Mouse (Mus musculus): Measurements from ENCODE around the gene Tiam2. TPM values are rescaled to one million over a fixed set of nuclear protein-coding genes. Genes with fewer than 3 reads are reported as not detected.
A peak's percentile ranks its signal among the peaks of the same experiment; 100 is the strongest.

Tiam2 gene
- total RNA-seq, 2 experiments from 2014 or later = 2.7 to 2.8 TPM

GRCm38 (mm10) chr17:3487211-3487610 lies 160.8 kb downstream of the Tiam2 start:
- DNase-seq = no peak
- intact Hi-C loops (cut with DNase I) = no loop called here

DNA sequence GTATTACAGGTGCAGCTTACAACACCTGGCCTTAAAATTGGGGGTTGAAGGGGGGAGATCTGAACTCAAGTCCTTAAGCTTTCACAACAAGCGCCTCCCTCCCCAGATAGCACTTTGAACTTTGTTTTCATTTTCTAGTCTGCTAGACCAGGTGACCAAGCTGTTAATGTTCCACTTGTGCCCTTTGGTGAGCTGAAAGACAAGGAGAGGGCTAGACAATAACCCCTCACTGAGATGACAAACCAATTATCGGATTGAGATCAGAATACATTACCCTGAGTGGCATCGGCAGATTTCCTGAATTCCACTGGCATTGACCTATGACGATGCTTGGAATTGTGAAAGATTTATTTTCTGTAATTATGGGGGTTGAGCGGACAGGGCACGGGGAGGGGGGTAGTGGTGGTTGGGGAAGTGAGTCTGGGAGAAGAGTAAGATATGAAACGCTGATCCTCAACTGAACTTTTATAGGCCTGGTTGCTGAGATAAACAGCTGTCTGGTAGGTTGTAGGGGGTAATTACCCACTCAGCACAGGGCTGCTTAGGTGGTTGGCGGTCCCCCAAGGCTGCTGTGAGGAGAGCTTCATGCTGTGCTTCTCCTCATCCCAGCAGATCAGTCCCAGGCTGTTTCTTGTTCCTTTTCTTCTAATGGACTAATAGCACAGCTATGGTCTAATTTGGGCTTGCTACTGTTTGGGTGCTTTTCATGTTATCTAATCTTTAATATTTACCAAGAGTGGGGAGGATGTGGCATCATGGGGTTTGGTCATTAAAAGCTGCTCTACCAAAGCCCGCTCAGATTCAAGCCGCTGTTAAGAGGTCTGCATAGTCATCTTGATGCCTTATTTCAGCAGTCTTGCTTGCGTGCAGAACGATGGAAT lies 161.6 kb downstream of the Tiam2 start:
- intact Hi-C loops (cut with DNase I) = no loop called here

DNA sequence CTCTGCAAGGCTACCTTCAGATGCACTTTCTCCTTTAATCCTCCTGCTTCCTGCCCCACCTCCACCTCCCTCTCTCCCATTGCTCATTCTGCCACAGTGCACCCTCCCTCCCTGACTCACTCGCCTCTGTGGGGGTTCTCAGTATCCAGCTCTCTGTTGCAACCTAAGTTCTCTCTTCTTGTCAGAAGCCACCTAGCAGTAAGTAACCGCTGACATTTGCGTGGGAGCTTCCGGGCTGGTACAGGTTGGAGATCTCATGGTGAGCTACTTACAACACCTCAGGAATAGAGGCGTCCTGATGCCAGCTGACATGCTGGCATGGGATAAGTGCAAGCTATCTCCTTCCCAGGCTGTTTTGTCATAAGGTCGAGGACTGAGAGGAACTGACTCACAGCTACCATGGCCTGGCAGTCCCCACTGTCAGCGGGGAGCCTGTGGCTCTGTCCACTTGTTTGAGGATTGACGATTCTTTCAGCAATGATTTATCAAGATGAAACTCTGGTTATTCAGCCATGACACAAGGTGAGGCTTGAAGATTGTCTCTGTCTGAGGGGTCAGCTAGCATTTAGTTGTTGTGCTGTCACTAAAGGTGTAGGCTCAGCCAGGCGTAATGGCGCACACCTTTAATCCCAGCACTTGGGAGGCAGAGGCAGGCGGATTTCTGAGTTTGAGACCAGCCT lies 164.0 kb downstream of the Tiam2 start:
- no peak for DNase-seq
- intact Hi-C loops (cut with DNase I) = no loop called here

More for the DNA sequence above, 161.6 kb downstream of the Tiam2 start:
- DNase-seq = no peak

GRCm38 (mm10) chr17:3491065-3491464 lies 164.7 kb downstream of the Tiam2 start:
- intact Hi-C loops (cut with DNase I) = no loop called here
- no peak for DNase-seq

DNA sequence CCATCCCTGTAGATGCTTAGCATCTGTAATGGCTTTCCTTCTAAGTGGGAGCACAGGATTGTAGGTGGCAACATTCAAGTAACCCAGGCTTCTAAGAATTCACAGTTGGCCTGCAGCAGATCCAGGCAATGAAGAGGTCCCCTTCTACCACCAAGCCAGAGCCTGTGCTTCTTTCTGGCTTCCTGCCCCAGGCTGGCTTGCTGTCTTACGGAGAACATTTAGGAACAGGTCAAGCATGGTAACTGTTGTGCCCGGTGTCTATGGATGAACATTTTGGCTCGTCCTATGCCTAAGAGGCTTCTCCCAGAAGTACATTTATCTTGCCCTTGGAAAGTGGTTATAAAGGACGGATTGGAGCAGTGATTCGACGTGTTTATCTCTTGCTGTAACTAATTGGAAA lies 165.3 kb downstream of the Tiam2 start:
- intact Hi-C loops (cut with DNase I) = no loop called here
- no peak for DNase-seq

DNA sequence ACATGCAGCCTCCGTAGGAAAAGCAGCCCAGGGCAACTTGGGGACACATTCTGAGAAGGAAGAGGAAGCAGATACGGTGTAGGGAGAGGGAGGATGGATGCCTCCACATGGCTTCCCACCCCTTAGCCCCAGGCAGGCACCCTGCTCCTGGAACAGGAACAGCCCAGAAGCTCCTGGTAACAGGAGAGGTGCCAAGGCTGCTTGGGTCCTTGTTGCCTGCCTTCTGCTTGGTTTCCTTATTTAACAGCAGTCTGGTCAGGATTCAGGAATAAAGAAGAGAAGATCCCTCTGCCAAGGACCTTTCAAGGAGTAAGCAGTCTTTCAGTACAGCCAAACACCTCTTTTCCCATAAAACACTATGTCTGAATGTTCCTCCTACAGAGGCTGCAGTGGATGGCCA lies 169.2 kb downstream of the Tiam2 start:
- no peak for DNase-seq
- intact Hi-C loops (cut with DNase I) = no loop called here

DNA sequence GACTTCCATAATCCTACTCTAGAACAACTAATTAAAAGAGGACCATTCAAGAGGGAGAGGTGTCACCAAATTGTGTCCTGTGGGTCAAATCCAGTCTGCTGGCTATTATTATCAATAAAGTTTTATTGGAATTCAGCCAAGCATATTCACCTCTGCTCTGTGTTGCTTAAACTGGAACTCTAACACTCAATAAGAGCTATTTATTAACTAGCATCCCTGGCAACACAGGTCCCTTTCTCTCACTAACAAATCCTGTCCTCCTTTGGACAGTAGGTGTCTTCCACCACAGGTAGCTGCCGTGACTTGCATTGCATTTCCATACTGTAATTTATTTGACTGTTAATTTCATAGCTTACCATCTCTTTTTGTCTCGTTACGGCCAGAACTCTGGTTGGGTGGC lies 169.7 kb downstream of the Tiam2 start:
- intact Hi-C loops (cut with DNase I) = no loop called here
- no peak for DNase-seq

DNA sequence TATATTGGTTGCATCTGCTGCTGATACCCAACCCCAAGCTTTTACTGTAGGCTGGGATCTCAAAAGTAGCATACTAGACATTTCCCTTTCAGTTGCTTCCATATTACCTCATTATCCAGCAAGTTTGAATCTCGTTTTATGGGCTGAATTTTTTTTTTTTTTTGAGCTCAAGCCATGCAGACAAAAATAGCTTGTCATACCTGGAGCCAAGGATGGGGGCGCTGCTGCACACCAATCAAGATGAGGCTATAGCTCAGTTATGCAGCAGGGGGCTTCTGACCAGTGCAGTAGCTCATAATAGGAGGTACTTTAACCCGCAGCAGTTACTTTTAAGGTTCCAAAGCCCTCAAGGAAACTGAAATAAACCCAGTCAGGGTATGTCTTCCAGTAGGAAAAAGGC lies 171.7 kb downstream of the Tiam2 start:
- intact Hi-C loops (cut with DNase I) = no loop called here
- DNase-seq = peak; percentile 7 to 37

GRCm38 (mm10) chr17:3498580-3498979 lies 172.2 kb downstream of the Tiam2 start:
- no peak for DNase-seq
- intact Hi-C loops (cut with DNase I) = no loop called here

DNA sequence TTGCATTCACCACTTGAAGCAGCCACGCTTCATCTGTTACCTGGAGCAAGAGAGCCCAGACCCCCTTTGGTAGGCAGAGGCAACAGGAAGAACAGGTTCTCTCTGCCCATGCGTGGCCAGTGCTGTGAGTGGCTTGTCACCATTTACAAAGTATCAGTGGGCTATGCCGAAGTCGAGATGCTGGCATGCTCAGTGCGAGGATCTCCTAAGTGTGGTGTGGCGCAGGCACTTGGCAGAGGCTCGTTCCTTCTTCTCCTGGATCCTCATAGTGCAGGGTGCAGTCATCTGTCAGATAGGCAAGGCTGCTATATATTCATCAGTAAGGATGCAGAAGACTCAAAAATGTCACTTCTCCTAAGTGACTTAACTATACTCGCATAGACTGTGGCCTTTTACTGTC lies 173.1 kb downstream of the Tiam2 start:
- DNase-seq = no peak
- intact Hi-C loops (cut with DNase I) = no loop called here

DNA sequence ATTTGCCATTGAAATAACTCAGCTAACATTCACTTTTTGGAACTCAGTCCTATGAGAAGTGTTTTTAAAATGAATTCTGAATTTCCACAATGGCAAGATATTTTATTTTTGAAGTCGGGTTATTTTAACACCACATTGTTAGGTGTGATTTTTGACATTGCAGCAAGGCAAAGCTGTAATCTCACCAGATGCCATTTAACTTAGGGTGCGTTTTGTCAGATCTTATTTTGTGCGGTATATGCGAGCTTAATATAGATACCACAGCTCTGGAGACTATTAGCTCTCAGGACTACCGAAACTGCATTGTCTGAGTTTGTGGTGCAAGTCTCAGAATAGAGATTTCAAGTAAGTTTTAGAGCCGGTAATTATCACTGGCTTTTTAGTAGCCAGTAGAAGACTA lies 173.7 kb downstream of the Tiam2 start:
- intact Hi-C loops (cut with DNase I) = no loop called here
- no peak for DNase-seq

DNA sequence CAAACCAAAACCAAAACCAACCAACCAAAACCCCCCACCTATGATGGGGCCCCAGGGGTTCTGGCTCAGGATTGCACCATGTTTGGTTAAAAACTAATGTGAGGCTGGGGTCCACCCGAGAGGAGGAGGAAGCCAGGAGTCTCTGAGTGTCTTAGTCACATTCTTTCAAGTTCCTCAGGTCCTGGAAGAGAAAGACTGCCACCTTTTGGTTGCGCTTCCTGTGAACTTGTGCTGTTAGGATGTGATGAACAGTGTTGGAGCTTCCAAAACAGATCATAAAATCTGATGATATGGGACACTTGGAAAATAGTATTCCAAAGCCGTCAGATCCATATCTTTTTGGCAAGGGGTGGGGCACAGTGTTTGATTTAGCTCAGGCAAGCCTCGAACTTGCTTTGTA lies 174.6 kb downstream of the Tiam2 start:
- no peak for DNase-seq
- intact Hi-C loops (cut with DNase I) = no loop called here

DNA sequence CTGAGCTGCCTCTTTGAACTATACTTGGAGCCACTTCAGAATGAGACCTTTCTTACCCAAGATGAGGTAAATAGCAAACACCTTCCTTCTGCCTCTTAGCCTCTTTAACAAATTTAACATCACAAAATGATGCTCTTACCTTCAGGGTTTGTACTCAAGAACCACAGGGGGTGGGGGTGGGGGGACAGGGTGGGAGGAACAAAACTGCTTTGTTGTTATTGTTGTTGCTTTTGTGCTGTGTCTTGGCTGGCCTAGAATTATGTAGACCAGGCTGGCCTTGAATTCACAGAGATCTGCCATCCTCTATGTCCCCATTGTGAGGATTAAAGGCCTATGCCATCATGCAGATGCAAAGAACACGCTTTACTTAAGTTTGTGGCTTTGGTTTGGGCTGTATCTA lies 179.3 kb downstream of the Tiam2 start:
- no peak for DNase-seq
- intact Hi-C loops (cut with DNase I) = loop anchor here (5.0 kb wide), 1 partner anchor 233 kb away; no protein-coding TSS in a partner anchor

DNA sequence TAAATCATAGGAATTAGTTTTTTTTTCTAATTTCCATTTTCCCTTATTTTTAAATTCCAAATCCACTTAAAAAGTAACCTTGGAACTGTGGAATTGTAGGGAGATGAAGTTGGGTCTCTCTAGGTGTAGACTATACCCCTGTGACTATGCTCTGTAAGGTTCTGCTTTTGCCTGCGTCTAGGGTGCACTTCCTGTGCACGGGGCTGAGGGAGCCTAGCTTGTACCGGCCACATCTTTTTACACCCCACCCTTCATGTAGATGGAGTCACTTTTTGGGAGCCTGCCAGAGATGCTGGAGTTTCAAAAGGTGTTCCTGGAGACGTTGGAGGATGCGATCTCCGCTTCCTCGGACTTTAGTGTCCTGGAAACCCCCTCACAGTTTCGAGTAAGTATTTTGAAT lies 180.1 kb downstream of the Tiam2 start:
- no peak for DNase-seq
- intact Hi-C loops (cut with DNase I) = loop anchor here (5.0 kb wide), 1 partner anchor 234 kb away; no protein-coding TSS in a partner anchor

GRCm38 (mm10) chr17:3509841-3510240 lies 183.5 kb downstream of the Tiam2 start:
- peak; percentile 47 to 74 for DNase-seq
- intact Hi-C loops (cut with DNase I) = loop anchor here (1.0 to 5.0 kb wide), 4 partner anchors 59 to 278 kb away; no protein-coding TSS in a partner anchor

DNA sequence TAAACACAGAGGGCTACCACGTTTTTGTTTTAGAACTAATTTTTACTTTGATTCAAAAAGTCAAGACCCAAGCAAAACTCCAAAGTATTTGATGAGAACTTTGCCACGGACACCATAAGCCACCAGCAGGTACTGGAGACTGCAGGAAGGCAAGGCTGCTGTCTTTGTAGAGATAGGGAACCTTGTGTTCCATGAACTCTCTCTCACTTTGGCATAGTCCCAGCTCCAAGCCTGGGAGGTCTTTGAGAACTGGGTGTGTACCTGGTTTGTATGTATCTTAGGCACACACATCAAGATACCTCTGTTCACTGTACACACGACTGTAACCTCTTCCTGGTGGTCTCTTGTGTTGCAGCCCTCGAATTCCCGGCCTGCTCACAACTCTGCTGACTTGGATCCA lies 187.9 kb downstream of the Tiam2 start:
- intact Hi-C loops (cut with DNase I) = loop anchor here (5.0 kb wide), 1 partner anchor 282 kb away; no protein-coding TSS in a partner anchor
- DNase-seq = no peak

DNA sequence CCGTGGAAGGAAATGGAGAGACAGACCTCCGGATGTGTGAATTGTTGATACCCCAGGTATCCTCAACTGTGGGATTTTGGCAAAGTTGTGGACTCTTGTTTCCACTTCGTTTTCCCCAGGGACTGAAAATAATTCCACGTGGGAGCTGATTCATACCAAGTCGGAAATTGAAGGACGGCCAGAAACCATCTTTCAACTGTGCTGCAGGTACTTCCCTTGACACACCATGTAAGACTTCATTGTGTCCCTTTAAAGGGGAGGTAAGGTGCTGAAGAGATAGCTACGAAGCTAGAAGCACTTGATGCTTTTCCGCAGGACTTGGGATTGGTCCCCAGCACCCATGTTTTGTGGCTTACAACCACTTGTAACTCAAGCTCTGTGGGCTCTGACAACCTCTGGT lies 189.5 kb downstream of the Tiam2 start:
- DNase-seq = no peak
- intact Hi-C loops (cut with DNase I) = no loop called here

DNA sequence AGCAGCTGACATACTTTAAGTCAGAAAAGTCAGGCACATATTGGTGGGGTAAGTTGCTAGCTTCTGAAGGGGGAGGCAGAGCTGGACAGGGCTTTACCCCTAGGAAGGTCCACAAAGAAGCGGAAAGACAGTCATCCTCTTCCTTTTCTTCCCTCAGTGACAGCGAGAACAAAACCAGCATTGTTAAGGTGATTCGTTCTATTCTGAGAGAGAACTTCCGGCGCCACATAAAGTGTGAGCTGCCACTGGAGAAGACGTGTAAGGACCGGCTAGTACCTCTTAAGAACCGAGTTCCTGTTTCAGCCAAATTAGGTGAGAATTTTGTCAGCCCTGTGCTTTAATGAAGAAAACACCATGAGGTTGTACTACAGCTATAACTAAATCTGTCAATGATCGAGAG lies 190.0 kb downstream of the Tiam2 start:
- intact Hi-C loops (cut with DNase I) = no loop called here
- DNase-seq = no peak

DNA sequence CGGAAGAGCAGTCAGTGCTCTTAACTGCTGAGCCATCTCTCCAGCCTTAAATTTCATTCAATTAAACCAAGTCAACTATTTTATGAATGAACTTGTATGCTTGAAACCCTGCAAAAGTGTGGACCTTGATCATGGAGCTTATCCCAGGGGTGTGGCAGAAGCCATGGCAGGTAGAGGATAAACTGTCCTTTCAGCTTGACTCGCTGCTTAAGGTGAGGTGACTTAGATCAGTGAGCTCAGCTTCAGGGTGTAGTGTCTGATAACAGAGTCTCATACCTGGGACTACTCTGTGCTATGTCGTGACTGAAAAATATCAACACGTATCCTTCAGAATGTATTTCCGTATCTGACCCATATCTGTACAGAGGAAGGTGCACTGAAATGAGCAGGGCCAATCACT lies 194.0 kb downstream of the Tiam2 start:
- no peak for DNase-seq
- intact Hi-C loops (cut with DNase I) = no loop called here

DNA sequence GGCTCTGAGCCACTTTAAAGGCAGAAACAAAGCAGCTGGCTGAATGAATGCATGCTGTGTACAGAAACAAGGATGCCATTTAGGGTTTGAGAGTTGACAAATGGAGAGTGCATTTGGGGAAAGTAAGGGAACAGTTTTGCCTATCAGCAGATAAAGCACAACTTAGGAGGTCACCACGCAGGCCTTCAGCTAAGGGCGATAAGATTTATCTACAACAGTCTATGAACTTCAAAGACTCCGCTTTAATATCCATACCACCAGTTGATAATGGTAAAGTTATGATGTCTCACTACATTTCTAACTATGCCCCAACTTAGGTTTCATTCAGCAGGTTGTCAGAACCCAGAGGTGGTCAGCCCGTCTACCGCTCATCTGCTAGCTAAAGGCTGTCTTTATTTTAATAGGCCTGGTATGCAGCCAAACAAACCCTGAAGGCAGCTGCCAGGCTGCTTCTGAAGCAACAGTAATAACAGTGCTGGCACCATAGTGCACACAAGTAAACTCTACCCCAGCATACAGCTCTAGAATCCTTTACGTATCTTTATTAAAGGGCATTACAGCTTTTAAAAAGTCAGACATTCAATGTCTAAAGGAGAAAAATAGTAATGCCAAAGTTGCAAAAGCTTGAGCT lies 201.6 kb downstream of the Tiam2 start:
- intact Hi-C loops (cut with DNase I) = no loop called here
- peak in 1 of 2 experiments; percentile 3 for DNase-seq

DNA sequence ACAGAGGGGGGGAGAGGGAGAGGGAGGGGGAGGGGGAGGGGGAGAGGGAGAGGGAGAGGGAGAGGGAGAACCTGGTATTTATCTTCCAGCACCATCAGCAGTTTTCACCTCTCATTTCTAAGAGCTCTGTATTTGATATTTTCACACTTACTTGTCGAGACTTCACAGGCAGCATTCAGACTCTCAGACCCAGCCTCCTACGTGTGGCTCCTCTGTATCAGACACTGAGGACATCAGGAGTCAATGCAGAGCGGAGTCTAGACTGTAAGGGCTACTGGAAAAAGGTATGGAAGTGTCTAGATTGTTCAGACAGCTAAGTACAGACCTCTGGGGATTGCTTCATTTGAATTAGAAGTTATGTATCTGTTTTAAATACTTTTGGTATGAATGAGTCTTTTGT lies 203.2 kb downstream of the Tiam2 start:
- intact Hi-C loops (cut with DNase I) = no loop called here

More for the DNA sequence above, 203.2 kb downstream of the Tiam2 start:
- no peak for DNase-seq

Data from heart, postnatal 14 days (tissue).